Mouse (Mus musculus) frontal cortex, postnatal 36 days (tissue): ENCODE measurements around the gene Vamp8.

Source experiments
- DNase-seq, 2 experiments: peaks; one replicate each; pipeline ENCODE4 v3.0.0; 2022; ENCODE audit warnings: low spot score in 2 of 2

The Vamp8 gene

DNA sequence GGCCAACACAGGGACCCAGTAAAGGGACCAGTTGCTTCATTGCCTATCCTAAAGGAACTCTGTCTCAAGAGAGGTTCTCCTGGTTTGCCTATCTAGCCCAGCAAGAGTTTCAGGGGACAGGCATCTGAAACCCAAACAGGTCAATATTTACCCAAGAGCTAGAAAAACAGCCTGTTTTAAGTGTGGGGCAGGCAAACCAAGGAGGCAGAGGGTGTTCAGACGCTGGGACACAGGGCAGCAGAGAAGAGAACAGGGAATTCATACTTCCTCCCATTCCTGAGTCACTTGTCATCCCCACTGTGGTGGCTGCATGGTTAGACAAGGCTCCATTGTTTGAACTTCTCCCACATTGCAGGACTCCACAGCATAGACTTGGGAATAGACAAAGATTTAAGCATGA lies 18.9 kb downstream of the Vamp8 start:
- DNase-seq: no peak

GRCm38 (mm10) chr6:72371147-72371546 lies 19.4 kb downstream of the Vamp8 start:
- DNase-seq: peak in 1 of 2 experiments; percentile 51

DNA sequence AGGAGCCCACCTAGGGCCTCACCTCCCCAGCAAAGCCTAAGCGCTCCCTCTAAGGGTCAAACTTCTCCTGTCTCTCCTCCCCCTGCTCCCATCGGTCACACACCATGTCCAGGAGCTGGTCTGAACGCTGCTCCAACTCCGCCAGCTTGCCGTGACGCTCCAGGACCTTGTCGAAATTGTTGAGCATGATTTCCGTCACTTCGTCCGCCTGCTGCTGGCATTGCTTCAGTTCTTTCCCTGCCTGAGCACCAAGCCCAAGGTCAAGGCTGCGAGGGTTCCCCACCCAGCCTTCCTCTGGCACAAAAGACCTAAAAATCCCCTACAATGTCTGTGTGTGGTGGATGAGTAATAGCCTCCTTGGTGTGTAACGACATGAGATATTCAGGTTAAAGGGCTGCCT lies 20.4 kb downstream of the Vamp8 start:
- no peak for DNase-seq

DNA sequence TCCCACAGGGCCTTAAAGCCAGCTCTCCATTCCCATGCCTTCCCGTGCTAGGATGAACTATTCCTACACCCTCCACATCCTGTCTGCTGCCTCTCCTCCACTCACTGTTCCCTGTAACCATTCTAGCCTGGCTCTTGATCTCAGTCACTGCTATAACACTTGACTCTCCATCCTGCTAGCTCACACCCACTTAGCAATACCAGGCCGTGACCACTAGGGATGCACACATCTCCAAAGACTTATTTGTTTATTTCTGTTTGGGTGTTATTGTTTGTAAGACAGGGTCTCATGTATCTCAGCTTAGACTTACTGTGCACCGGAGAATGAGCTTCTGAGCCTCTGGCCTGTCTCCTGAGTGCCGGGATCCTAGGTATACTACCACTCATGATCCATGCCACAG lies 20.9 kb downstream of the Vamp8 start:
- DNase-seq: no peak

GRCm38 (mm10) chr6:72367460-72367974 lies 23.0 kb downstream of the Vamp8 start:
- no peak for DNase-seq

- no peak for DNase-seq
Measured at GRCm38 (mm10) chr6:72366844-72367443, 23.6 kb downstream of the Vamp8 start, which contains the start of gene Rnf181. Gene Rnf181, minus strand, starts transcription at chr6:72366956.

DNA sequence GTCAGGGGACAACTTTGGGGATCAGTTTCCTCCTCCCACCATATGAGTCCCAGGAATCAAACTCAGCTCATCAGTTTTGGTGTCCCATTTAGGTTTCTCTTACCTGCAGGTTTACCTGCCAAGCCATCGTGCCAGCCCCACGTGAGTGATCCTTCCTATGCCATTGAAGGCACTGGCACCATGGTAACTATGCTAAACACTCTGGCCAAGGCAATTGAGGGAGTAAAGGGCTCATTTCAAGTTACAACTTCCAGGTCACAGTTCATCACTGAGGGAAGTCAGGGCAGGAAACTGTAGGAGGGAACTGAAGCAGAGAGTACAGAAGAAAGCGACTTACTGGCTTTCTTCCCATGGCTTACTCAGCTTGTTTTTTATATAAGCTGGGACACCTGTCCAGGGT lies 24.2 kb downstream of the Vamp8 start:
- DNase-seq: no peak

GRCm38 (mm10) chr6:72364985-72365384 lies 25.5 kb downstream of the Vamp8 start:
- DNase-seq: no peak

- DNase-seq: no peak
Measured at GRCm38 (mm10) chr6:72364009-72364408, 26.5 kb downstream of the Vamp8 start.

GRCm38 (mm10) chr6:72362132-72363028 lies 28.1 kb downstream of the Vamp8 start:
- peak; percentile 96 to 97 for DNase-seq

GRCm38 (mm10) chr6:72361121-72361551 lies 29.4 kb downstream of the Vamp8 start:
- no peak for DNase-seq

DNA sequence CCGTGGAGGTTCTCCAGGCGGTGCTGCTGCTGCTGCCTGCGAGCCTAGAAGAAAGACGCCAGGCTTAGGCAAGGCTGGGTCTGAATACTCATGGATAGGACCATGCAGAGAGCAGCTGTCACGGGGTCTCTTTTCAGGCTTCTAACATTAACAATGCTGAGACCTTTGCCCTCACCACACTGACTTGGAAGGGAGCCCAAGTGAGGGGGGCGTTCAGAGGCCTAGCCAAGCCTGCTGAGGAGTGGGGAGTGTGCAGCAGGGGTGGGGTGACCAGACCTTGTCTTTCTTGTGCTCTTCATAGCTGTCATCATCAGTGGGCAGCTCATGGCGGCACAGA lies 29.9 kb downstream of the Vamp8 start:
- DNase-seq: no peak

DNA sequence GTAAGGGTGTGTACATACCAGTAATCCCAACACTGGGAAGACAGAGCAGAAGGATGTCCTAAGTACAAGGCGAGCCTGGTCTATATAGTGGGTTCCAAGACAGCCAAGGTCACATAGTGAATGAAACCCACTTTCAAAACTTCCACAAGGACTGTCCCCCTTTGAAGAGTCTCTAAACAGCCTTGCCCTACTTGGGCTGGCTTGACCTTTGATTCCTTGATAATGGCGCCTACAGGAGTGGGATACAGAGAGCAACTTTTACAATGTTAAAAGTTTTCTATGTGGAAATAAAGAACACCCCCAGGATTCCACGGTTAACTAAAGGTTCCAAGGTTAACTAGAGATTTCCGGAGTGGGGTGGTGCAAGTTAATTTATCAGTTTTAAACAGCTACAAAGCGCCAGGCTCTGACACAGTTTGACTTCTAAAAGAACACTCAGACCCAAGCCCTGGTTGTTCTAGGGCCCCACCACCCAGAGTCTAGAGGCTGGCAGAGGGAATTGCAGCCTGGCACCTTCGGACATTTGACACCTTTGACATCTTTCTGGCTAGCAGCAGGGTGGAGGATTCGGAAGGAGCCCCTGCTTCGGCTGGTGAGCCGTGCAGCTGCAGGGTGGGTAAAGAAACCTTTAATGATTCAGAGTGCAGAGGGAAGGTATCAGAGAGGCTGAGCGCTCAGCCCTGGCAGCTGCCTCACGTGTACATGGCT lies 30.5 kb downstream of the Vamp8 start:
- no peak for DNase-seq

DNA sequence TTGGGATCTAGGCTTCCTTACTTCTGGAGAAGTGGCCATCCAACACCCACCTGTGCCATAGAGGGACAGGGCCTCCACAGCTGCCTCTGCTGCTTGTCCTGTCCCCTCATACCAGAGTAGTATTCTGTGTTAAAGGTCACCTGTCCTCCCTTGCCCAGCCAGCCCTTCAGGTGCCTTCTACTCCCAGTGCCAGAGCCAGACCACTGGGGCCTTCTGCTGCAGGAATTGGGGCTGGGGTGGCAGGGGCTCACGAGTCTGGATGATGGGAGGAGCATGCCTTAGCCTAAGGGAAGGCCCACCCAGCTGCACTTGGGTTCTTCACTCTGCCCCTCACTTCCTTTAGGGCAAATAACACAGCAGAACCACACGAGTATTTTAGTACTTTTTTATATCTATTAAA lies 31.2 kb downstream of the Vamp8 start:
- no peak for DNase-seq

GRCm38 (mm10) chr6:72358086-72358764 lies 32.3 kb downstream of the Vamp8 start:
- DNase-seq: no peak

DNA sequence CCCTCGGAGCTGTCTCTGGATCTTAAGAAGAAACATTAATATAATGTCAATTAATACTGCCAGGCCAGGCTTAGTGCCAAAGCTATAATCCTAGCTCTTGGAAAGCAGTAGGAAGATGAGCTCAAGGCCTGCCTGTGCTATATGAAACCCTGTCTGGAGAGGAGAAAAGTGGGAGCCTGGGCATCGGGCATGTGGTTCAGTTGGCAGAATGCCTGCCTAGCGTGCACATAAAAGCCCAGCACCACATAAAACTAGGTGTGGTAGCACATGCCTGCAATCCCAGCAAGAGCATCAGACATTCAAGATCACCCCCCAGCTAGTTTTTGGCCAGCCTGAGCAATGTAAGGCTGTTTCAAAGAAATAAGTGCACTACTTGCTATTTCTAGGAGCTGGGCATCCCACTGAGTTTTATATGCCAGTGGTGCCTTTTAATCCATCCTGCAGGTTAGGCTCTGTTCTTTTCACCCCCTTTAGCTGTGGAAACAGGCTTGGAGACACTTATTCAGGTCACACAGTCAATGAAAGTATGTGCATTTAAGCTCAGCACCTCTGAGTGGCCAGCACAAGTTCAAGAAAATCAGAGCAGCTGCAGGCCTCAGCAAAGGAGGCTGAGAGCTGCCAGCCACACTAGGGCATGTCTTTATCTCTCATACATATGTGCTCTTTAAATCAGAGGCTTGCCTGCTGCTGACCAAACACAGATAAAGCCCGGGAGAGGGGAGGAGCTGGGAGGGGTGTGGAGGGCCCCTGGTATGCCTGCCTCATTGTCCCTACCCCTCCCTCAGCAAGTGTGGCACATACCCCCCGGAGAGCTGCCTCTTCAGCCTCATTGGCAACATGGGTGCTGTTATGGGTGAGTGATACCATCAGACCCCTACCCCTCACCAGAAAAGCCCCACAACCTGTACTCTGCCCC lies 33.1 kb downstream of the Vamp8 start:
- no peak for DNase-seq

- no peak for DNase-seq
Measured at GRCm38 (mm10) chr6:72356001-72356532, 34.4 kb downstream of the Vamp8 start.

DNA sequence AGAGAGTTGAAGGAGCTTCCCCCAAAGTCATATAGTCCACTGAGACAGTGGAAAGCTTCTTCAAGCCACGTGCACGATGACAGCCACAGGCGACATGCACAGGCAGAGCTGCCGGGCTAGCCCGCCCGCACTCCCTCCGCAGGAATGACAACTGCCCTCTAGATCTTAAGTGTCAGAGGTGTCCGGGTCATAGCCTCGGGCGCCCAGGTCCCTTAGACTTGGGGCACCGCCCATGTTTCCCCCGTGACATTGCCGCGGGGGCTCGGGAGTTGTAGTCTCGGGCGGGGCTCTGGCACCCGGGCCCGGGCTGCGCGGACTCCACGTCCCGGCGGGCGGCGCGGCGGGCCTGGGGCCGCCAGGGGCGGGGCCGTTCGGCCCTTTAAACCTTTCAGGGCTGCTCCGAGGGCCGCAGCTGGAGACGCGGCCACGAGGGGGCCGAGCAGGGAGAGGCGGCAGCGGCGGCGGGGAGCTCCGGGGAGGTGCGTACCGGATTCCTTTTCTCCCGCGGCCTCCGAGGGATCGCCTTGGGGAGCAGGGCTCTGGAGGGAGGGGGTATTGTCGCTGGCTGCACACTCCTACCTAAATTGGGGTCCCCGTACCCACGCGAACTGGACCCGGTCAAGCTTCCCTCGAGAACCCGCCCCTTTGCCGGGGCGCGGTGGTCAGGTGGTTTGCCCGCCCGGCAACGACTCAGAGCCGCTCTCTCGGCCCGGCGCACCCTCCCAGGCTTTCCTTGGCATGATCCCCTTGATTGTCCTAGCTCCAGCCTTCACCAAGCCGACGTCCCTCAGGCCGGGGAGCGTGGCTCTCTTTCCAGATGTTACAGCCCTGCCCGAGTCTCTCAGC lies 35.2 kb downstream of the Vamp8 start, which contains the start of gene Tmem150a:
Gene Tmem150a, plus strand, starts transcription at position 382 of the 846 bp plus-strand sequence.
- peak; percentile 70 to 72 for DNase-seq

DNA sequence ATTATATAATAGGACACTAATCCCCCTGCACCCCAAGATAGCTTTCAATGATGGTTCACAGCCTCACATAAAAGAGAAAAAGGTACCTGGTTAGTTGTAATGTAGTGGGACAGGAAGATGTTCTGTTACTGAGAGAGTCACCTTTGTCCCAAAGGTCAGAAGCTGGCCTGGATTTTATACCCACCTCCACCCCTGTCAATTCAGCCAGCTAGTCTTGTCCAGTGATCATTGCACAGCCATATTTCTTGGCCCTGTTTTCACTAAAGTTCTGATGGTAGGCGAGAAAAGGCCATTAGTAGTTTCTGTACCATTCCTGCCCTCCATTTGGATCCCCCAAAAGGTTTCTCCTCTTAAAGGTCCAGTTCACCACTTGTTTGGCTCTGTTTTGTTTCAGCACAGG lies 36.5 kb downstream of the Vamp8 start:
- DNase-seq: no peak
